Mouse (Mus musculus) heart, postnatal 10 days (tissue): Measurements from ENCODE around the gene Ankrd39. TPM values are rescaled to one million over a fixed set of nuclear protein-coding genes. Genes with fewer than 3 reads are reported as not detected.

Experiments used
- DNase-seq, 2 experiments: peaks; one replicate each; pipeline ENCODE4 v3.0.0; 2021
- intact Hi-C: fragments of 180-260 bp; cut with DNase I; formaldehyde crosslinking; loops from one replicate; pipeline ENCODE4 v1.15.1; 2025
- microRNA-seq, 2 experiments: library from miRNA; unstranded; fragments of <30 nt; microRNA quantifications; one replicate each; pipeline ENCODE4 v1.2.0; 2022
- total RNA-seq, 2 experiments: library from RNA; stranded (reverse); gene quantifications; 2 replicates each; pipeline ENCODE4 v1.2.3; 2021

The Ankrd39 gene
- total RNA-seq, 2 experiments from 2014 or later: 12.9 to 14.1 TPM

GRCm38 (mm10) chr1:36501261-36501660 lies 46.0 kb downstream of the Ankrd39 start:
- peak; percentile 75 to 84 for DNase-seq
- intact Hi-C loops: no loop called here

- intact Hi-C loops: no loop called here
- DNase-seq: no peak
Observed at GRCm38 (mm10) chr1:36497312-36497711, 49.9 kb downstream of the Ankrd39 start.

GRCm38 (mm10) chr1:36496719-36497118 lies 50.5 kb downstream of the Ankrd39 start:
- intact Hi-C loops: loop anchor here (1.0 kb wide), 1 partner anchor 173 kb away; no protein-coding TSS in a partner anchor
- peak; percentile 45 to 46 for DNase-seq

GRCm38 (mm10) chr1:36493299-36493698 lies 53.9 kb downstream of the Ankrd39 start:
- DNase-seq: no peak
- intact Hi-C loops: loop anchor here (2.0 to 5.0 kb wide), 3 partner anchors 20 to 126 kb away; partner anchors contain the start of genes Kansl3 and Lman2l

GRCm38 (mm10) chr1:36492416-36493139 lies 54.7 kb downstream of the Ankrd39 start:
- peak; percentile 83 to 85 for DNase-seq
- intact Hi-C loops: loop anchor here (2.0 to 5.0 kb wide), 3 partner anchors 20 to 125 kb away; partner anchors contain the start of genes Kansl3 and Lman2l

- no peak for DNase-seq
- intact Hi-C loops: loop anchor here (5.0 kb wide), 2 partner anchors 42 to 122 kb away; partner anchors contain the start of genes Kansl3 and Lman2l
Observed at GRCm38 (mm10) chr1:36489661-36490060, 57.6 kb downstream of the Ankrd39 start.

Small RNA genes within 50 kb of the gene (microRNA-seq; reads per million reads assigned to microRNA genes)
- gene Gm47280: 0 reads per million in 2 experiments

Other genes starting within 250 kb of the Ankrd39 start
- gene Arid5a, start 239.7 kb downstream of the Ankrd39 start, total RNA-seq: 10 to 100 TPM; 13.8 to 15.2 TPM
- gene Kansl3, start 178.3 kb downstream of the Ankrd39 start, total RNA-seq: 10 to 100 TPM; 63.2 to 66.8 TPM
- gene Fer1l5, start 175.2 kb downstream of the Ankrd39 start, total RNA-seq: not detected
- gene Lman2l, start 102.2 kb downstream of the Ankrd39 start, total RNA-seq: 10 to 100 TPM; 17.3 to 23.8 TPM
- gene Cnnm4, start 75.8 kb downstream of the Ankrd39 start, total RNA-seq: 1 to 10 TPM; 3.5 to 4.1 TPM
- 10 to 100 TPM; 15.3 to 18.3 TPM for gene Cnnm3, start 35.6 kb downstream of the Ankrd39 start, total RNA-seq
- gene Ankrd23, start 10.6 kb downstream of the Ankrd39 start, total RNA-seq: 100 to 1,000 TPM; 189 to 244 TPM
- gene Gm42417, start 8.0 kb downstream of the Ankrd39 start, total RNA-seq: 100 to 1,000 TPM in 1 of 2 experiments, 10 to 100 TPM in 1; 90.6 to 123 TPM
- 10 to 100 TPM; 24.4 to 25.0 TPM for gene Sema4c, start 10.9 kb upstream of the Ankrd39 start, total RNA-seq
- 1 to 10 TPM in 1 of 2 experiments, under 1 TPM in 1; 0.60 to 1.2 TPM for gene Fam178b, start 135.7 kb upstream of the Ankrd39 start, total RNA-seq
- 1,000 to 10,000 TPM; 2,031 to 2,046 TPM for gene Cox5b, start 144.0 kb upstream of the Ankrd39 start, total RNA-seq
- not detected for gene 4933424G06Rik, start 162.7 kb upstream of the Ankrd39 start, total RNA-seq
- 100 to 1,000 TPM; 118 to 127 TPM for gene Actr1b, start 167.0 kb upstream of the Ankrd39 start, total RNA-seq
- gene Zap70, start 214.4 kb upstream of the Ankrd39 start, total RNA-seq: under 1 TPM; 0.27 to 0.57 TPM